8 mouse cellular contexts compared by ENCODE assay signal in the genomic region with DNA sequence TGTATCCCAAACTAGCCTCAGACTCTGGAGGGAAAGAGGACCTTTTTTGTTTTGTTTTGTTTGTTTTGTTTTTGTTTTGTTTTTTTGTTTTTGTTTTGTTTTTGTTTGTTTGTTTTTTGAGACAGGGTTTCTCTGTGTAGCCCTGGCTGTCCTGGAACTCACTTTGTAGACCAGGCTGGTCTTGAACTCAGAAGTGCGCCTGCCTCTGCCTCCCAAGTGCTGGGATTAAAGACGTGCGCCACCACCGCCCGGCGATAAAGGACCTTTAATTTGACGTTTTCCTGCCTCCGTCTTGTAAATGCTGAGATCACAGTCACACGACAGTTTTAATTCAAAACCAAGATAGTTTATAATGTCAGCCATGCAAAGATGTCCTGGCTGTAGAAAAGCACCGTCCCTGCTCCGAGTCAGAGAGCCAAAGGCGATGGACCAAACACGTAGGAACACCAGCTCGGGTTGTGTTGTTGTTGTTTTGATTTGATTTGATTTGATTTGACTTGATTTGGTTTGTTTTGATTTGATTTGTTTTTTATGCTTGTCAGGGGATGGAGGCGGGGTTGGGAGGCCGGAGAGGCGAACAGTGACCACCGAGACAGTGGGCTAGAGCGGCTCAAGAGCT. TPM values are rescaled to one million over a fixed set of nuclear protein-coding genes. Genes with fewer than 3 reads are reported as not detected.
DNase-seq lines count a peak whose midpoint lies in the region; ATAC-seq and TF ChIP-seq lines count a peak whose summit lies in the region.
"Not testable (repeated sequence)": the region's sequence is repeated elsewhere in the genome, so short reads cannot be mapped to it uniquely, and the experiment has no call there.

A gene (plus strand): TSS at position 334 of the 619 bp plus-strand sequence.

- peak within 1 kb of the TSS; percentile 55 for H3K27ac ChIP-seq in MEL (ENCODE audit: control insufficient read depth, low read depth, low read length)
- peak within 1 kb of the TSS; percentile 79 for H3K27ac ChIP-seq in embryonic facial prominence, embryonic 12.5 days
- H3K27ac ChIP-seq in hindbrain, postnatal 0 days = peak within 1 kb of the TSS; percentile 93
- peak within 1 kb of the TSS; percentile 84 for H3K27ac ChIP-seq in liver, embryonic 15.5 days (replicated peaks)
- H3K27ac ChIP-seq in midbrain, embryonic 14.5 days (replicated peaks; ENCODE audit: low read depth, low read length) = peak within 1 kb of the TSS; percentile 85
- H3K27ac ChIP-seq in stomach, postnatal 0 days (replicated peaks) = peak within 1 kb of the TSS; percentile 56; the same call in 1 of the 2 replicates

- TF ChIP-seq CTCF in MEL (IDR thresholded peaks at IDR 0.05 in 2 of 3, conservative IDR thresholded peaks at IDR 0.05 in 1 of 3; ENCODE audit: control insufficient read depth in 1 of 3, insufficient read depth in 1 of 3, low read depth in 2 of 3, low read length in 3 of 3, poor library complexity in 1 of 3, severe bottlenecking in 1 of 3); hindbrain, postnatal 0 days (IDR thresholded peaks at IDR 0.05; ENCODE audit: low read depth); stomach, postnatal 0 days (IDR thresholded peaks at IDR 0.05; ENCODE audit: low read depth): not testable (repeated sequence)

- not testable (repeated sequence) for H3K79me2 ChIP-seq in MEL (ENCODE audit: control insufficient read depth, insufficient read depth, low read length, poor library complexity)

- peak within 1 kb of the TSS; percentile 76 to 90 for H3K4me3 ChIP-seq in MEL (ENCODE audit: control insufficient read depth in 1 of 2, insufficient read depth in 1 of 2, low read depth in 2 of 2, low read length in 2 of 2)
- peak within 1 kb of the TSS; percentile 75 for H3K4me3 ChIP-seq in embryonic facial prominence, embryonic 12.5 days
- peak within 1 kb of the TSS; percentile 65 for H3K4me3 ChIP-seq in hindbrain, postnatal 0 days (ENCODE audit: low read length)
- peak within 1 kb of the TSS; percentile 75 for H3K4me3 ChIP-seq in liver, embryonic 15.5 days (replicated peaks)
- H3K4me3 ChIP-seq in midbrain, embryonic 14.5 days (replicated peaks; ENCODE audit: low read depth, low read length) = peak within 1 kb of the TSS; percentile 72
- peak within 1 kb of the TSS; percentile 64 for H3K4me3 ChIP-seq in stomach, postnatal 0 days (ENCODE audit: low read depth, low read length)

- not testable (repeated sequence) for DNase-seq in MEL (ENCODE audit: low read depth, low spot score); gonadal fat pad, adult 2 months (ENCODE audit: low read depth); hindbrain, postnatal 0 days (ENCODE audit: low spot score); left cerebral cortex, adult 18-20 months (ENCODE audit: low spot score in 2 of 2); midbrain, embryonic 14.5 days; stomach, postnatal 0 days (ENCODE audit: low spot score)

- H3K4me2 ChIP-seq in embryonic facial prominence, embryonic 12.5 days (replicated peaks) = peak within 1 kb of the TSS; percentile 89
- H3K4me2 ChIP-seq in hindbrain, postnatal 0 days (ENCODE audit: low read depth, low read length) = peak within 1 kb of the TSS; percentile 80
- peak within 1 kb of the TSS; percentile 79 for H3K4me2 ChIP-seq in liver, embryonic 15.5 days
- peak within 1 kb of the TSS; percentile 77 for H3K4me2 ChIP-seq in midbrain, embryonic 14.5 days (ENCODE audit: low read length)
- peak within 1 kb of the TSS; percentile 84 for H3K4me2 ChIP-seq in stomach, postnatal 0 days (replicated peaks; ENCODE audit: low read depth)

- TF ChIP-seq RAD21 in MEL (IDR thresholded peaks at IDR 0.05; ENCODE audit: low read depth, low read length) = not testable (repeated sequence)

- peak in 1 of 2 experiments; percentile 59; a peak in 1 of 4 replicates for TF ChIP-seq EP300 in MEL (IDR thresholded peaks at IDR 0.05; ENCODE audit: low read depth in 1 of 2, low read length in 2 of 2)
- TF ChIP-seq EP300 in stomach, postnatal 0 days (optimal IDR thresholded peaks at IDR 0.05) = not testable (repeated sequence)

- H3K4me1 ChIP-seq in MEL (ENCODE audit: control insufficient read depth in 1 of 2, insufficient read depth in 2 of 2, low read length in 2 of 2); embryonic facial prominence, embryonic 12.5 days; hindbrain, postnatal 0 days (ENCODE audit: insufficient read depth, low read length); midbrain, embryonic 14.5 days (ENCODE audit: control insufficient read depth, insufficient read depth, low read length); stomach, postnatal 0 days (replicated peaks; ENCODE audit: control insufficient read depth, insufficient read depth): not testable (repeated sequence)
- peaks cover 42% of the 10 kb centered on the region for H3K4me1 ChIP-seq in liver, embryonic 15.5 days (replicated peaks)

- TF ChIP-seq POLR2A in MEL (IDR thresholded peaks at IDR 0.05; ENCODE audit: control insufficient read depth in 1 of 2, insufficient read depth in 1 of 2, low read depth in 1 of 2, low read length in 2 of 2, poor library complexity in 1 of 2) = not testable (repeated sequence)

- H3K9me3 ChIP-seq in MEL (replicated peaks; ENCODE audit: insufficient read depth, low read length); embryonic facial prominence, embryonic 12.5 days; hindbrain, postnatal 0 days (ENCODE audit: low read length); liver, embryonic 15.5 days (replicated peaks); midbrain, embryonic 14.5 days (ENCODE audit: control insufficient read depth, low read length); stomach, postnatal 0 days (ENCODE audit: control insufficient read depth, low read length): not testable (repeated sequence)

- not testable (repeated sequence) for H3K36me3 ChIP-seq in MEL (ENCODE audit: control insufficient read depth in 1 of 2, insufficient read depth in 2 of 2, low read length in 2 of 2)
- H3K36me3 ChIP-seq in embryonic facial prominence, embryonic 12.5 days = peaks cover 38% of the 10 kb centered on the region
- peaks cover 32% of the 10 kb centered on the region for H3K36me3 ChIP-seq in hindbrain, postnatal 0 days (ENCODE audit: insufficient read depth, low read length)
- H3K36me3 ChIP-seq in liver, embryonic 15.5 days (replicated peaks) = peaks cover 27% of the 10 kb centered on the region
- H3K36me3 ChIP-seq in midbrain, embryonic 14.5 days (ENCODE audit: control insufficient read depth, insufficient read depth, low read length) = peaks cover 46% of the 10 kb centered on the region
- peaks cover 12% of the 10 kb centered on the region for H3K36me3 ChIP-seq in stomach, postnatal 0 days (ENCODE audit: control insufficient read depth, insufficient read depth, low read length)

- ATAC-seq in embryonic facial prominence, embryonic 12.5 days (ENCODE audit: insufficient number of reproducible peaks, insufficient read depth, low FRiP score, low TSS enrichment) = 0 out of 2 replicates have a peak, but pooled peaks have one; percentile 3
- ATAC-seq in hindbrain, postnatal 0 days = peak; percentile 52
- ATAC-seq in liver, embryonic 15.5 days (ENCODE audit: insufficient read depth) = peak; percentile 2; the same call in 1 of the 2 replicates
- ATAC-seq in midbrain, embryonic 14.5 days (ENCODE audit: low FRiP score, low TSS enrichment) = peak; percentile 61
- ATAC-seq in stomach, postnatal 0 days (ENCODE audit: low FRiP score, low TSS enrichment) = peak; percentile 27

- WGBS in embryonic facial prominence, embryonic 12.5 days = 6% methylated on average over 19 of the region's 19 CpGs
- 3% methylated on average over 19 of the region's 19 CpGs for WGBS in hindbrain, postnatal 0 days
- 5% methylated on average over 19 of the region's 19 CpGs for whole genome bisulfite sequencing in liver, embryonic 15.5 days (ENCODE audit: insufficient replicate concordance)
- 4% methylated on average over 19 of the region's 19 CpGs for WGBS in midbrain, embryonic 14.5 days
- WGBS in stomach, postnatal 0 days = 3% methylated on average over 19 of the region's 19 CpGs

- H3K9ac ChIP-seq in MEL (ENCODE audit: control insufficient read depth, low read depth, low read length, poor library complexity, severe bottlenecking) = peak within 1 kb of the TSS; percentile 76
- peak within 1 kb of the TSS; percentile 66 for H3K9ac ChIP-seq in embryonic facial prominence, embryonic 12.5 days
- H3K9ac ChIP-seq in hindbrain, postnatal 0 days (replicated peaks; ENCODE audit: low read length) = peak within 1 kb of the TSS; percentile 74
- H3K9ac ChIP-seq in liver, embryonic 15.5 days = peak within 1 kb of the TSS; percentile 70
- peak within 1 kb of the TSS; percentile 81 for H3K9ac ChIP-seq in midbrain, embryonic 14.5 days (replicated peaks; ENCODE audit: low read length)
- peak within 1 kb of the TSS; percentile 83 for H3K9ac ChIP-seq in stomach, postnatal 0 days (ENCODE audit: low read length)

- not testable (repeated sequence) for H3K27me3 ChIP-seq in MEL (ENCODE audit: control insufficient read depth in 1 of 2, insufficient read depth in 2 of 2, low read length in 2 of 2); embryonic facial prominence, embryonic 12.5 days; hindbrain, postnatal 0 days (ENCODE audit: insufficient read depth, low read length); liver, embryonic 15.5 days; midbrain, embryonic 14.5 days (ENCODE audit: control insufficient read depth, insufficient read depth, low read length); stomach, postnatal 0 days (ENCODE audit: control insufficient read depth, insufficient read depth, low read length)

RNA-seq across cellular contexts. Expression of the gene that starts here (rescaled TPM):
- 10.6 and 12.1 TPM in 2 replicates for total RNA-seq in MEL (2012; rRNA removed)
- 1 to 10 TPM in 1 of 2 experiments, not detected in 1; 8.6 TPM for polyA plus RNA-seq in MEL (2012; ENCODE audit: insufficient read depth in 1 of 2, insufficient read length in 2 of 2, low read depth in 1 of 2, low replicate concordance in 2 of 2, missing spikeins in 1 of 2)
- 17.8 and 18.6 TPM in 2 replicates for polyA plus RNA-seq in embryonic facial prominence, embryonic 12.5 days (2016; fragmentation: Nextera tagmentation; extraction: Ambion mirVana)
- 10.7 and 12.5 TPM in 2 replicates for polyA plus RNA-seq in gonadal fat pad, adult 2 months (2012; rRNA removed)
- 40.8 and 44.2 TPM in 2 replicates for total RNA-seq in hindbrain, postnatal 0 days (2014; rRNA removed)
- 33.5 and 34.0 TPM in 2 replicates for polyA plus RNA-seq in hindbrain, postnatal 0 days (2015; fragmentation: Nextera tagmentation; extraction: Ambion mirVana)
- 10 to 100 TPM; 11.5 to 13.9 TPM for total RNA-seq in left cerebral cortex, adult 18-20 months (2021)
- 7.6 and 8.4 TPM in 2 replicates for polyA plus RNA-seq in liver, embryonic 15.5 days (2015; fragmentation: Nextera tagmentation; extraction: Ambion mirVana)
- 37.0 and 38.8 TPM in 2 replicates for polyA plus RNA-seq in midbrain, embryonic 14.5 days (2014; fragmentation: Nextera tagmentation; extraction: Ambion mirVana)
- polyA plus RNA-seq in stomach, postnatal 0 days (2015; fragmentation: Nextera tagmentation; extraction: Ambion mirVana) = 6.1 and 6.2 TPM in 2 replicates

Comparison
In these comparisons a context has a peak if more than half of its experiments do, and no peak if none do; other contexts are left out.
1. ATAC-seq: peak in every context shown above with its lines; median percentile 61 in midbrain, embryonic 14.5 days; 52 in hindbrain, postnatal 0 days; 27 in stomach, postnatal 0 days; 3 in embryonic facial prominence, embryonic 12.5 days; 2 in liver, embryonic 15.5 days.